Mouse (Mus musculus) forebrain, embryonic 13.5 days (tissue): ENCODE measurements at regions not wholly inside any gene's neighbourhood (a gene's known extent, or its start where the extent isn't known, plus 50 kb on each side); places are given as distances from the start of the nearest gene placed in this dataset.

Experiments used
- ATAC-seq: fragments of 200-750 bp; cut with Nextera tagmentation; 2 replicates; pipeline ENCODE4 v1.8.0; 2017
- H3K27ac ChIP-seq: fragments of 300-500 bp; sonication (generic); 2 replicates; pipeline ENCODE4 v1.5.1; 2015; ENCODE audit warnings: inconsistent platforms, mild to moderate bottlenecking, moderate library complexity
- H3K27me3 ChIP-seq: fragments of 300-500 bp; sonication (generic); 2 replicates; pipeline ENCODE4 v1.6.1; 2015; ENCODE audit warnings: mild to moderate bottlenecking, inconsistent platforms
- H3K36me3 ChIP-seq: fragments of 300-500 bp; sonication (generic); 2 replicates; pipeline ENCODE4 v1.6.1; 2015; ENCODE audit warnings: mild to moderate bottlenecking, inconsistent platforms; ENCODE audit not compliant: poor library complexity, severe bottlenecking
- H3K4me1 ChIP-seq: fragments of 300-500 bp; sonication (generic); 2 replicates; pipeline ENCODE4 v1.6.1; 2015; ENCODE audit warnings: inconsistent platforms
- H3K4me2 ChIP-seq: fragments of 300-500 bp; sonication (generic); 2 replicates; pipeline ENCODE4 v1.6.1; 2015; ENCODE audit warnings: inconsistent platforms, mild to moderate bottlenecking, moderate library complexity
- H3K4me3 ChIP-seq: fragments of 300-500 bp; sonication (generic); 2 replicates; pipeline ENCODE4 v1.5.1; 2015; ENCODE audit warnings: mild to moderate bottlenecking, inconsistent platforms
- H3K9ac ChIP-seq: fragments of 300-500 bp; sonication (generic); 2 replicates; pipeline ENCODE4 v1.6.1; 2015; ENCODE audit warnings: mild to moderate bottlenecking, inconsistent platforms
- H3K9me3 ChIP-seq: fragments of 300-500 bp; sonication (generic); replicated peaks from 2 replicates; pipeline ENCODE4 v1.6.1; 2016; ENCODE audit warnings: inconsistent platforms
- WGBS: fragments of 180-500 bp; shearing (Covaris S2); methylation state at CpG from one replicate; pipeline ENCODE4 v1.1.7; 2015; 5-methylcytosine and 5-hydroxymethylcytosine counted together

GRCm38 (mm10) chr7:95852630-95853029 lies 318.4 kb upstream of the Tenm4 start:
- Histone ChIP-seq H3K36me3 (no peaks in the 10 kb centered on the region), H3K9ac (no peak overlapping the region), H3K4me3 (no peak overlapping the region), H3K27me3 (no peaks in the 10 kb centered on the region), H3K9me3 (no peaks in the 10 kb centered on the region), H3K27ac (no peak overlapping the region), H3K4me1 (no peaks in the 10 kb centered on the region), H3K4me2 (no peak overlapping the region)
- ATAC-seq = no peak
- 84% methylated on average over 6 of the region's 6 CpGs for WGBS

- Histone ChIP-seq H3K4me3 (no peak overlapping the region), H3K9ac (no peak overlapping the region), H3K9me3 (no peaks in the 10 kb centered on the region), H3K36me3 (no peaks in the 10 kb centered on the region), H3K4me1 (no peaks in the 10 kb centered on the region), H3K27me3 (no peaks in the 10 kb centered on the region), H3K4me2 (no peak overlapping the region), H3K27ac (no peak overlapping the region)
- ATAC-seq = no peak
- WGBS = 90% methylated on average over 6 of the region's 6 CpGs
Observed at GRCm38 (mm10) chr7:95853225-95853812, 317.7 kb upstream of the Tenm4 start.

- no peak overlapping the region for H3K27ac ChIP-seq
- no peaks in the 10 kb centered on the region for H3K4me1 ChIP-seq
- H3K9ac ChIP-seq = no peak overlapping the region
- H3K27me3 ChIP-seq = no peaks in the 10 kb centered on the region
- no peak overlapping the region for H3K4me3 ChIP-seq
- H3K9me3 ChIP-seq = no peaks in the 10 kb centered on the region
- ATAC-seq = no peak
- H3K4me2 ChIP-seq = no peak overlapping the region
- H3K36me3 ChIP-seq = no peaks in the 10 kb centered on the region
Observed at GRCm38 (mm10) chr7:95858247-95858646, 312.8 kb upstream of the Tenm4 start.

- Histone ChIP-seq H3K9ac (no peak overlapping the region), H3K4me1 (no peaks in the 10 kb centered on the region), H3K4me3 (no peak overlapping the region), H3K4me2 (no peak overlapping the region), H3K36me3 (no peaks in the 10 kb centered on the region), H3K27me3 (no peaks in the 10 kb centered on the region), H3K9me3 (no peaks in the 10 kb centered on the region), H3K27ac (no peak overlapping the region)
- 49% methylated on average over 3 of the region's 3 CpGs for WGBS
- no peak for ATAC-seq
Observed at GRCm38 (mm10) chr7:95864233-95864632, 306.8 kb upstream of the Tenm4 start.

GRCm38 (mm10) chr7:95865270-95865669 lies 305.8 kb upstream of the Tenm4 start:
- 44% methylated on average over 3 of the region's 3 CpGs for WGBS
- ATAC-seq = no peak
- no peaks in the 10 kb centered on the region for H3K4me1 ChIP-seq
- no peaks in the 10 kb centered on the region for H3K36me3 ChIP-seq
- H3K4me3 ChIP-seq = no peak overlapping the region
- H3K9me3 ChIP-seq = no peaks in the 10 kb centered on the region
- H3K27me3 ChIP-seq = no peaks in the 10 kb centered on the region
- no peak overlapping the region for H3K9ac ChIP-seq
- no peak overlapping the region for H3K27ac ChIP-seq
- H3K4me2 ChIP-seq = no peak overlapping the region

- Histone ChIP-seq H3K9ac (no peak overlapping the region), H3K4me2 (no peak overlapping the region), H3K27ac (no peak overlapping the region), H3K4me3 (no peak overlapping the region), H3K27me3 (no peaks in the 10 kb centered on the region), H3K9me3 (no peaks in the 10 kb centered on the region), H3K4me1 (no peaks in the 10 kb centered on the region), H3K36me3 (no peaks in the 10 kb centered on the region)
- WGBS = 88% methylated on average over 6 of the region's 6 CpGs
- no peak for ATAC-seq
Observed at GRCm38 (mm10) chr7:95868753-95869152, 302.3 kb upstream of the Tenm4 start.

GRCm38 (mm10) chr7:95880576-95881267 lies 290.3 kb upstream of the Tenm4 start:
- 0 out of 2 replicates have a peak, but pooled peaks have one; percentile 41 for ATAC-seq

GRCm38 (mm10) chr7:95901524-95901923 lies 269.5 kb upstream of the Tenm4 start:
- H3K9ac ChIP-seq = no peak overlapping the region
- 72% methylated on average over 3 of the region's 3 CpGs for WGBS
- H3K4me3 ChIP-seq = no peak overlapping the region
- H3K27ac ChIP-seq = no peak overlapping the region
- no peak for ATAC-seq
- no peak overlapping the region for H3K4me2 ChIP-seq
- H3K4me1 ChIP-seq = no peaks in the 10 kb centered on the region
- no peaks in the 10 kb centered on the region for H3K27me3 ChIP-seq
- H3K36me3 ChIP-seq = no peaks in the 10 kb centered on the region
- H3K9me3 ChIP-seq = no peaks in the 10 kb centered on the region

More at GRCm38 (mm10) chr7:95880576-95881267, 290.3 kb upstream of the Tenm4 start:
- H3K9me3 ChIP-seq = no peaks in the 10 kb centered on the region
- no peak overlapping the region for H3K4me2 ChIP-seq
- peaks cover 6% of the 10 kb centered on the region; the same call in 1 of the 2 replicates for H3K4me1 ChIP-seq
- H3K36me3 ChIP-seq = no peaks in the 10 kb centered on the region
- 72% methylated on average over 3 of the region's 3 CpGs for WGBS
- H3K27ac ChIP-seq = no peak overlapping the region
- H3K9ac ChIP-seq = no peak overlapping the region
- no peaks in the 10 kb centered on the region for H3K27me3 ChIP-seq
- H3K4me3 ChIP-seq = no peak overlapping the region

GRCm38 (mm10) chr7:95914406-95915080 lies 256.5 kb upstream of the Tenm4 start:
- no peaks in the 10 kb centered on the region for H3K27me3 ChIP-seq
- H3K4me2 ChIP-seq = no peak overlapping the region
- H3K36me3 ChIP-seq = no peaks in the 10 kb centered on the region
- 83% methylated on average over 4 of the region's 4 CpGs for WGBS
- H3K4me3 ChIP-seq = no peak overlapping the region
- no peak for ATAC-seq
- no peak overlapping the region for H3K9ac ChIP-seq
- H3K27ac ChIP-seq = no peak overlapping the region
- H3K4me1 ChIP-seq = no peaks in the 10 kb centered on the region
- H3K9me3 ChIP-seq = no peaks in the 10 kb centered on the region

- Histone ChIP-seq H3K27me3 (no peaks in the 10 kb centered on the region), H3K4me1 (no peaks in the 10 kb centered on the region), H3K36me3 (no peaks in the 10 kb centered on the region), H3K9me3 (no peaks in the 10 kb centered on the region), H3K4me3 (no peak overlapping the region), H3K27ac (no peak overlapping the region), H3K4me2 (no peak overlapping the region), H3K9ac (no peak overlapping the region)
- WGBS = 71% methylated on average over 3 of the region's 3 CpGs
- no peak for ATAC-seq
Observed at GRCm38 (mm10) chr7:95919932-95920331, 251.1 kb upstream of the Tenm4 start.

- H3K27me3 ChIP-seq = no peaks in the 10 kb centered on the region
- H3K27ac ChIP-seq = no peak overlapping the region
- no peaks in the 10 kb centered on the region for H3K4me1 ChIP-seq
- WGBS = 81% methylated on average over 2 of the region's 2 CpGs
- no peak overlapping the region for H3K9ac ChIP-seq
- H3K4me3 ChIP-seq = no peak overlapping the region
- ATAC-seq = no peak
- no peak overlapping the region for H3K4me2 ChIP-seq
- H3K9me3 ChIP-seq = no peaks in the 10 kb centered on the region
- H3K36me3 ChIP-seq = no peaks in the 10 kb centered on the region
Observed at GRCm38 (mm10) chr7:95924805-95925204, 246.2 kb upstream of the Tenm4 start.

GRCm38 (mm10) chr7:95926119-95927039 lies 244.7 kb upstream of the Tenm4 start:
- Histone ChIP-seq H3K4me3 (no peak overlapping the region), H3K36me3 (no peaks in the 10 kb centered on the region), H3K4me1 (no peaks in the 10 kb centered on the region), H3K27me3 (no peaks in the 10 kb centered on the region), H3K9ac (no peak overlapping the region), H3K9me3 (no peaks in the 10 kb centered on the region), H3K4me2 (no peak overlapping the region), H3K27ac (no peak overlapping the region)
- 69% methylated on average over 6 of the region's 6 CpGs for WGBS
- ATAC-seq = no peak
